ENCODE assay signal across 16 mouse cellular contexts in the genomic region with DNA sequence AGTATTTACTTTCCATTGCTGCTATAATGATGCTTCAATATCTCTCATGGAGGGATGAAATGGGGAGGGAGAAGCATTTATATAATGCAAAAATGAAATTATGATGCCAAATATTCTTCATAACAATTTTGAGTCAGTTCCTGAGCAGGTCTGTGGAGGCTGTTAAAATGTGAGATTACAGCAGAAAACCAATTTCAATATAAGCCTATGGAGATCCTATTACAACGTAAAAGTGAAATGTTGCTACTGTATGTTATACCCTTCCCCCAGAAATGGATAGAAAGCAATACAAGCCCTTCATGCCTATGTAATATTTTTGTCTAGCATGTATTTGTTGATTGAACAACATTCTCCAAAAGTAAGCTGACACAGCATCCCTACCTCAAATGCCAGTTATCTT.
"Had no signal": no experiment of that assay in that cellular context is flagged by ENCODE, and none has a peak within 500 bp of the region (broad histone marks: within the 10 kb centered on the region; RNA-seq: fewer than 3 reads in every experiment).

No protein-coding gene starts in this region.

- H3K27ac ChIP-seq: midbrain, embryonic 10.5 days; midbrain, embryonic 12.5 days; neural tube, embryonic 12.5 days; stomach, embryonic 15.5 days; stomach, postnatal 0 days had no signal

- H3K27me3 ChIP-seq: midbrain, embryonic 12.5 days; neural tube, embryonic 12.5 days; stomach, embryonic 15.5 days had no signal

- H3K4me3 ChIP-seq: midbrain, embryonic 10.5 days; midbrain, embryonic 12.5 days; myocyte; neural tube, embryonic 12.5 days; stomach, embryonic 15.5 days had no signal

- H3K4me2 ChIP-seq: lung, embryonic 14.5 days; midbrain, embryonic 12.5 days; neural tube, embryonic 12.5 days; stomach, embryonic 15.5 days had no signal

- DNase-seq: lung, adult 18-20 months; lung, embryonic 14.5 days; lung, postnatal 10 days; lung, postnatal 4 days; midbrain, embryonic 14.5 days; right cerebral cortex, postnatal 14 days; thymus, adult 2 months; thymus, postnatal 25 days; thymus, postnatal 4 days had no signal

- ATAC-seq: midbrain, embryonic 16.5 days had no signal

- H3K4me1 ChIP-seq: midbrain, embryonic 10.5 days; midbrain, embryonic 12.5 days; neural tube, embryonic 12.5 days; stomach, embryonic 15.5 days had no signal

- H3K9ac ChIP-seq: lung, embryonic 14.5 days; midbrain, embryonic 12.5 days; neural tube, embryonic 12.5 days; stomach, embryonic 15.5 days had no signal

- H3K36me3 ChIP-seq: midbrain, embryonic 10.5 days; midbrain, embryonic 12.5 days; neural tube, embryonic 12.5 days; stomach, embryonic 15.5 days had no signal

- H3K9me3 ChIP-seq: midbrain, embryonic 10.5 days; midbrain, embryonic 12.5 days; neural tube, embryonic 12.5 days; stomach, embryonic 15.5 days had no signal
